Mouse (Mus musculus) heart, embryonic 16.5 days (tissue): ENCODE measurements around the gene Aldh4a1. TPM values are rescaled to one million over a fixed set of nuclear protein-coding genes. Genes with fewer than 3 reads are reported as not detected.

Experiments
- ATAC-seq: fragments of 200-750 bp; cut with Nextera tagmentation; replicated peaks from 2 replicates; pipeline ENCODE4 v1.8.0; 2017; ENCODE audit warnings: moderate number of reproducible peaks; ENCODE audit not compliant: insufficient read depth, low FRiP score; ENCODE audit errors: extremely low read depth
- H3K27ac ChIP-seq: fragments of 300-500 bp; sonication (generic); 2 replicates; pipeline ENCODE4 v1.5.1; 2014; ENCODE audit warnings: mild to moderate bottlenecking, low read length, control low read depth, moderate library complexity
- H3K27me3 ChIP-seq: fragments of 300-500 bp; sonication (generic); 2 replicates; pipeline ENCODE4 v1.6.1; 2014; ENCODE audit warnings: low read length, mixed read lengths; ENCODE audit not compliant: control insufficient read depth, insufficient read depth
- H3K36me3 ChIP-seq: fragments of 300-500 bp; sonication (generic); 2 replicates; pipeline ENCODE4 v1.6.1; 2014; ENCODE audit not compliant: control insufficient read depth, insufficient read depth
- H3K4me1 ChIP-seq: fragments of 300-500 bp; sonication (generic); 2 replicates; pipeline ENCODE4 v1.6.1; 2014; ENCODE audit warnings: low read length, mixed read lengths; ENCODE audit not compliant: control insufficient read depth, insufficient read depth
- H3K4me2 ChIP-seq: fragments of 300-500 bp; sonication (generic); 2 replicates; pipeline ENCODE4 v1.6.1; 2014; ENCODE audit warnings: low read depth, mild to moderate bottlenecking, control low read depth, low read length
- H3K4me3 ChIP-seq: fragments of 300-500 bp; sonication (generic); 2 replicates; pipeline ENCODE4 v1.5.1; 2014; ENCODE audit warnings: mild to moderate bottlenecking, control low read depth, low read length
- H3K9ac ChIP-seq: fragments of 300-500 bp; sonication (generic); 2 replicates; pipeline ENCODE4 v1.6.1; 2014; ENCODE audit warnings: low read length, control low read depth
- H3K9me3 ChIP-seq: fragments of 300-500 bp; sonication (generic); replicated peaks from 2 replicates; pipeline ENCODE4 v1.6.1; 2016; ENCODE audit warnings: low read length; ENCODE audit not compliant: control insufficient read depth
- WGBS: fragments of 180-500 bp; shearing (Covaris S2); extraction: QIAGEN DNeasy Blood & Tissue Kit; methylation state at CpG from one replicate; pipeline ENCODE4 v1.1.7; 2014; 5-methylcytosine and 5-hydroxymethylcytosine counted together
- polyA plus RNA-seq: library from polyadenylated mRNA; unstranded; fragments of >200 nt; fragmentation: Nextera tagmentation; extraction: Ambion mirVana; gene quantifications from 2 replicates; pipeline ENCODE4 v1.2.1, GENCODE M21; 2015

Aldh4a1 gene
- polyA plus RNA-seq, 1 experiment from 2014 or later: 36.5 TPM

GRCm38 (mm10) chr4:139579003-139579402, 43.7 kb upstream of the Aldh4a1 start:
- peak overlapping the region; percentile 43 for H3K27ac ChIP-seq
- peak overlapping the region; percentile 14; the same call in 1 of the 2 replicates for H3K4me3 ChIP-seq
- H3K36me3 ChIP-seq: no peaks in the 10 kb centered on the region
- 0 out of 2 replicates have a peak overlapping the region, but pooled peaks have one; percentile 21 for H3K9ac ChIP-seq
- peak overlapping the region; percentile 50 for H3K4me2 ChIP-seq
- peaks cover 69% of the 10 kb centered on the region for H3K4me1 ChIP-seq
- no peaks in the 10 kb centered on the region for H3K27me3 ChIP-seq
- H3K9me3 ChIP-seq: no peaks in the 10 kb centered on the region
- WGBS: 28% methylated on average over 10 of the region's 10 CpGs
- ATAC-seq: no peak

GRCm38 (mm10) chr4:139579466-139579865, 43.2 kb upstream of the Aldh4a1 start:
- 39% methylated on average over 6 of the region's 6 CpGs for WGBS
- Histone ChIP-seq H3K36me3 (no peaks in the 10 kb centered on the region), H3K9me3 (no peaks in the 10 kb centered on the region), H3K9ac (peak overlapping the region; percentile 74; the same call in 1 of the 2 replicates), H3K4me1 (peaks cover 73% of the 10 kb centered on the region), H3K27me3 (no peaks in the 10 kb centered on the region), H3K27ac (peak overlapping the region; percentile 90), H3K4me2 (peak overlapping the region; percentile 50; the same call in 1 of the 2 replicates), H3K4me3 (no peak overlapping the region; the same call in 1 of the 2 replicates)
- ATAC-seq: no peak

DNA sequence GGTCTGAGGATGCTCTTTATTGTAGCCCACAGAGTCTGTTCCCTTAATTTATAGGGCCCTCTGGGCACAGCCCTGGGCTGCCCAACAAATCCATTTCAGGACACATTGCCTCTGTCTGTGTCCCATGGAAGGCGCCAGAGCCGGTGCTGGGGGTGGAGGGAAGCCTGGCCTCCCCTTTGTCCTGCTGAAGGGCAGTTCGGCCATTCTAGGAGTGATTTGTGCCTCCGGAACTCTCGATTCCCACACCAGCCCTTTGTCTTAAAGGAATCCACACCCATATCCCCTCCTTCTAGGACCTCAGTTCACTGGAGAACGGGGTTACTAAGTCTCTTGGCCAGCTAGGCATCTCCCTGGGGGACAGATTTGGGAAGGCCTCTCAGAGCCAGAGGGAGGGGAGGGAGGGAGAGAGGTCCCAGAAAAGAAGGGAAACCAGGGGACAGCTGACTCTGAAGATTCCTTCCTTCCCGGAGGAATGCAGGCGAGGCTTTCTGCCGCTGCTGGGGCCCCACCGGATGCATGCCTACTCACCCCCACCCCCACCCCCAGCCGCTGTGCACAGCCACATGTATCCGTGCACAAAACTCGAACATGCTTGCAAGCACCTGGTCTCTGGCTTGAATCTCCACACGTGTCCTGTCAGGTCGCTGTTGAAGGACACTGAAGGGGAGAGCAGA, 41.9 kb upstream of the Aldh4a1 start:
- Histone ChIP-seq H3K4me2 (peak overlapping the region; percentile 47), H3K27ac (peak overlapping the region; percentile 90), H3K36me3 (no peaks in the 10 kb centered on the region), H3K9ac (peak overlapping the region; percentile 74), H3K4me3 (peak overlapping the region; percentile 30), H3K4me1 (peaks cover 74% of the 10 kb centered on the region), H3K27me3 (no peaks in the 10 kb centered on the region), H3K9me3 (no peaks in the 10 kb centered on the region)
- peak; percentile 61 for ATAC-seq
- WGBS: 3% methylated on average over 15 of the region's 15 CpGs

DNA sequence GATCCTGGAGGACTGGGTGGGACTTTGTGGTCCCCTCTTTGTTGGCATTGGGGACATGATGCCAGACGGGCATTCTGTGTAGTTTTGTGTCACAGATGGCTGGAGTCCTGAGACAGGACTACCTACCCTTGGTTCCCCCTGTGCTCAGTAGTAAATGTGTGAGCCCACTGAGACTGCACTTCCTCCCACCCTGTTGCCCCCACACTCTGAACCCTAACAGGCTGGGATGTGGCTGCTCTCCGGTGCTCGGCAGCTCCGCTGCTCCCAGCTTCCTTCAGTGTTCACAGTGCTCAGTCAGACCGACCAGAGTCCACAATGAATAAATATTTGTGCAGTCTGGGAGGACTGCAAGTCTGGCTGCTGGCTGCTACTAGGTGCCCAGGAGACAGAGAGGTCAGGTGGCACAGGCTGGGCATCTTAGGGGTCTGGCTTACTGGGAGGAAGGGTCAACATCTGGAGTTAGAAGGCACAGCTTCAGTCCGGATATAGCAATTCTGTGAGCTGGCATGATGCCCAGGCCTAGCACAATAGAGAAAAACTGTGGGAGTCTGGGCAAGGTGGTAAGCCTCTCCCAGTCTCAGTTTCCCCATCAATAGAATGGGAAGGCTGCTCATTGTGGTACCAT, 41.1 kb upstream of the Aldh4a1 start:
- Histone ChIP-seq H3K27ac (peak overlapping the region; percentile 90), H3K27me3 (no peaks in the 10 kb centered on the region), H3K36me3 (no peaks in the 10 kb centered on the region), H3K4me1 (peaks cover 70% of the 10 kb centered on the region), H3K9ac (peak overlapping the region; percentile 74), H3K4me2 (peak overlapping the region; percentile 47), H3K9me3 (no peaks in the 10 kb centered on the region), H3K4me3 (peak overlapping the region; percentile 30)
- 0 out of 2 replicates have a peak, but pooled peaks have one; percentile 7 for ATAC-seq
- 21% methylated on average over 6 of the region's 6 CpGs for WGBS

GRCm38 (mm10) chr4:139582346-139582745, 40.3 kb upstream of the Aldh4a1 start:
- 72% methylated on average over 6 of the region's 6 CpGs for WGBS
- Histone ChIP-seq H3K4me1 (peaks cover 67% of the 10 kb centered on the region), H3K4me3 (no peak overlapping the region), H3K4me2 (no peak overlapping the region), H3K27ac (peak overlapping the region; percentile 19; the same call in 1 of the 2 replicates), H3K36me3 (no peaks in the 10 kb centered on the region), H3K27me3 (no peaks in the 10 kb centered on the region), H3K9me3 (no peaks in the 10 kb centered on the region), H3K9ac (no peak overlapping the region)
- no peak for ATAC-seq

DNA sequence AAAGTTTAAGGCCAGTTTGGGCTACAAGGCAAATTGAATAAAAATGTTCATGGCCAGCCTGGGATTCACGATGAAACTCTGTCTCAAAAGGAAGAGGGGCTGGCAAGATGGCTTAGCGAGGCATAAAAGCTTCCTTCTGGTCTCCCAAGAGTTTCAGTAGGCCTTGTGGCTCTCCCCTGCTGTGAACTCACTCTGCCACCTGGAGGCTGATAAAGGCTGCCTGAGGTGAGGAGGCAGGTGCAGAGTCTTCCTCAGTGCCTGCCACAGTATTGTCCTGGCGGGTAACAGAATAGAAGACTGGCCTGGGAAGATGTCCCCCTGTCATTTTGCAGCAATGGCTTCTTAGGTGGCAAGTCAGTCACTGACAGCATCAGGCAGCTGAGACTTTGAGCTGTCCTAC, 39.8 kb upstream of the Aldh4a1 start:
- ATAC-seq: no peak
- 68% methylated on average over 3 of the region's 3 CpGs for WGBS
- H3K9ac ChIP-seq: no peak overlapping the region
- H3K4me2 ChIP-seq: no peak overlapping the region
- H3K27me3 ChIP-seq: no peaks in the 10 kb centered on the region
- H3K9me3 ChIP-seq: no peaks in the 10 kb centered on the region
- no peak overlapping the region for H3K4me3 ChIP-seq
- H3K4me1 ChIP-seq: peaks cover 72% of the 10 kb centered on the region
- no peaks in the 10 kb centered on the region for H3K36me3 ChIP-seq
- H3K27ac ChIP-seq: no peak overlapping the region

DNA sequence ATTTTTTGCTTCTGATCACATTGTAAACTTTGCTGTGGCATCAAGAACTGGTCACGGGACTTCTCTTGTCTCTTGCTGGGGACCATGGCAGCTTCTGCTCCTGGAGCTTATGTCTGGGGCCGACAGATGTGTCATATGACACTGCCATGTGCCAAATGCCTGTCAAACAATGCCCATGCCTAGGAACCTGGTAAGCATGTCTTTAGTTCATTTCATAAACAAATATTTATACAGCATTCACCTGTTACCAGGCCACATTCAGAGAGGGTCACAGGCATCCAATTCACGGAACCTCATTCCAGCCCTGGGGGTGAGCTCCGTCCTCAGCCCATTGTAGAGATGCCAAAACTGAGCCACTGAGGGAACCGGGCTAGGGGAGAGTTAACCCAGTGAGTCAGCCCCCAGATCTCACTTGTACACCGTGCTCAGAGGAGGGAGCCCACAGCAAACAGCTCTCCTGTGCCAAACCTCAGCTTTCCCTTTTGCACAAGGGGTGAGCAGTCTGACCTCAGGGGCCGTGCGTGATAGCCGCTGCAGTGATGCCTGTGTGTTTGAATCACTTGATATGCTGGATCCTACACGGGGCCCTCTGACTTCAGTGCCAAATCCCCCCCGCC, 38.9 kb upstream of the Aldh4a1 start:
- peaks cover 66% of the 10 kb centered on the region for H3K4me1 ChIP-seq
- H3K4me3 ChIP-seq: no peak overlapping the region
- no peaks in the 10 kb centered on the region for H3K36me3 ChIP-seq
- WGBS: 66% methylated on average over 11 of the region's 11 CpGs
- H3K27ac ChIP-seq: no peak overlapping the region
- no peak overlapping the region for H3K9ac ChIP-seq
- no peaks in the 10 kb centered on the region for H3K27me3 ChIP-seq
- H3K9me3 ChIP-seq: no peaks in the 10 kb centered on the region
- no peak for ATAC-seq
- no peak overlapping the region for H3K4me2 ChIP-seq

- H3K27ac ChIP-seq: no peak overlapping the region; the same call in 1 of the 2 replicates
- peaks cover 60% of the 10 kb centered on the region for H3K4me1 ChIP-seq
Observed at GRCm38 (mm10) chr4:139584704-139585103, 38.0 kb upstream of the Aldh4a1 start.

DNA sequence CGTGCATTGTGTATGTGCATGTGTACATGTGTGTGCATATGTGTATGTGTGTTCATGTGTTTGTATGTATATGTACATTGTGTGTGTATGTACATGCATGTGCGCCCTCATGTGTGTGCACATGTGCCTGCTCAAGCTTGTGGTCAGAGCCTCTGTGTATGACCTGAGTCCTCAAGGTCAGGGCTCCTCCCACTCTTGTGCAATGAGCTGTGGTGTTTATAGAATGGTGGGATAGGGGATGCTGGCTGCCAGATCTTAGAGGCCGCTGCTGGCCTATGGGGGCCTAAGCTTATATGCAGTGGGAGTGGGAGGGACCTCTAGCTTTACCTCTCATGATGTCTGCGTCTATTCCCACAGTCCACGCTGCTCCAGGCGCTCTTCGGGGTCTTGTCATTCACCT, 37.0 kb upstream of the Aldh4a1 start:
- ATAC-seq: no peak
- Histone ChIP-seq H3K9ac (no peak overlapping the region), H3K36me3 (no peaks in the 10 kb centered on the region), H3K4me3 (no peak overlapping the region), H3K9me3 (no peaks in the 10 kb centered on the region), H3K27me3 (no peaks in the 10 kb centered on the region), H3K27ac (no peak overlapping the region), H3K4me1 (peaks cover 49% of the 10 kb centered on the region), H3K4me2 (no peak overlapping the region)
- WGBS: 83% methylated on average over 7 of the region's 7 CpGs

More at GRCm38 (mm10) chr4:139584704-139585103, 38.0 kb upstream of the Aldh4a1 start:
- Histone ChIP-seq H3K27me3 (no peaks in the 10 kb centered on the region), H3K9ac (no peak overlapping the region), H3K4me2 (no peak overlapping the region), H3K9me3 (no peaks in the 10 kb centered on the region), H3K4me3 (no peak overlapping the region), H3K36me3 (no peaks in the 10 kb centered on the region)
- 66% methylated on average over 11 of the region's 11 CpGs for WGBS
- ATAC-seq: no peak
